Mouse (Mus musculus) liver, embryonic 14.5 days (tissue): ENCODE results near the gene Mfsd2a. TPM values are rescaled to one million over a fixed set of nuclear protein-coding genes. Genes with fewer than 3 reads are reported as not detected.

Source experiments
- ATAC-seq: fragments of 200-750 bp; cut with Nextera tagmentation; 2 replicates; pipeline ENCODE4 v1.8.0; 2017; ENCODE audit warnings: moderate number of reproducible peaks, mild to moderate bottlenecking, moderate library complexity; ENCODE audit not compliant: insufficient read depth
- DNase-seq, 3 experiments: peaks; one replicate each; pipeline ENCODE4 v3.0.0-alpha.2; 2012 to 2013; ENCODE audit warnings: low read depth in 3 of 3, low spot score in 3 of 3
- H3K27ac ChIP-seq: fragments of 300-500 bp; sonication (generic); 2 replicates; pipeline ENCODE4 v1.5.1; 2014; ENCODE audit warnings: moderate library complexity, mild to moderate bottlenecking, control low read depth, inconsistent platforms
- H3K27me3 ChIP-seq: fragments of 300-500 bp; sonication (generic); 2 replicates; pipeline ENCODE4 v1.6.1; 2014; ENCODE audit warnings: mild to moderate bottlenecking, low read length, moderate library complexity; ENCODE audit not compliant: control insufficient read depth, insufficient read depth
- H3K36me3 ChIP-seq: fragments of 300-500 bp; sonication (generic); replicated peaks from 2 replicates; pipeline ENCODE4 v1.6.1; 2014; ENCODE audit warnings: low read depth; ENCODE audit not compliant: control insufficient read depth, insufficient read depth
- H3K4me1 ChIP-seq, 2 experiments: fragments of 200-500 bp in 1 of 2; fragments of 300-500 bp in 1 of 2; sonication (generic) in 1 of 2; replicated peaks; 2 replicates each; pipeline ENCODE4 v1.6.1; 2012 to 2014; ENCODE audit warnings: antibody characterized with exemption in 1 of 2, inconsistent platforms in 1 of 2, low read length in 1 of 2; ENCODE audit not compliant: control insufficient read depth in 2 of 2, insufficient read depth in 2 of 2
- H3K4me2 ChIP-seq: fragments of 300-500 bp; sonication (generic); 2 replicates; pipeline ENCODE4 v1.6.1; 2014; ENCODE audit warnings: low read depth, mild to moderate bottlenecking, control low read depth, moderate library complexity
- H3K4me3 ChIP-seq, 2 experiments: fragments of 200-500 bp in 1 of 2; fragments of 300-500 bp in 1 of 2; sonication (generic) in 1 of 2; 2 replicates each; pipeline ENCODE4 v1.5.1; 2012 to 2014; ENCODE audit warnings: low read depth in 2 of 2, low read length in 2 of 2, mild to moderate bottlenecking in 2 of 2, control low read depth in 1 of 2, inconsistent platforms in 1 of 2, moderate library complexity in 1 of 2; ENCODE audit not compliant: insufficient read depth in 1 of 2
- H3K9ac ChIP-seq: fragments of 300-500 bp; sonication (generic); replicated peaks from 2 replicates; pipeline ENCODE4 v1.6.1; 2014; ENCODE audit warnings: mild to moderate bottlenecking, control low read depth, moderate library complexity
- H3K9me3 ChIP-seq: fragments of 300-500 bp; sonication (generic); 2 replicates; pipeline ENCODE4 v1.6.1; 2016; ENCODE audit warnings: low read length, mixed read lengths; ENCODE audit not compliant: control insufficient read depth
- CTCF ChIP-seq: IDR thresholded peaks from 2 replicates; pipeline ENCODE4 v1.5.1; 2016; ENCODE audit warnings: antibody characterized with exemption, low read depth, control low read depth
- EP300 ChIP-seq: IDR thresholded peaks from 2 replicates; pipeline ENCODE4 v1.6.1; 2016; ENCODE audit warnings: antibody characterized with exemption, low read depth
- WGBS: fragments of 180-500 bp; shearing (Covaris S2); extraction: QIAGEN DNeasy Blood & Tissue Kit; methylation state at CpG from one replicate; pipeline ENCODE4 v1.1.7; 2014; ENCODE audit not compliant: insufficient replicate concordance; 5-methylcytosine and 5-hydroxymethylcytosine counted together
- polyA plus RNA-seq, 2 experiments: library from polyadenylated mRNA; depleted of rRNA in 1 of 2; stranded (reverse) in 1 of 2; unstranded in 1 of 2; fragments of >200 nt; fragmentation: Nextera tagmentation in 1 of 2; extraction: Ambion mirVana in 1 of 2; gene quantifications; 2 replicates each; pipeline versions ENCODE4 v1.2.1 to v1.2.3; 2012 to 2014

The Mfsd2a gene
- polyA plus RNA-seq, 2 experiments = 0.03 to 0.22 TPM

DNA sequence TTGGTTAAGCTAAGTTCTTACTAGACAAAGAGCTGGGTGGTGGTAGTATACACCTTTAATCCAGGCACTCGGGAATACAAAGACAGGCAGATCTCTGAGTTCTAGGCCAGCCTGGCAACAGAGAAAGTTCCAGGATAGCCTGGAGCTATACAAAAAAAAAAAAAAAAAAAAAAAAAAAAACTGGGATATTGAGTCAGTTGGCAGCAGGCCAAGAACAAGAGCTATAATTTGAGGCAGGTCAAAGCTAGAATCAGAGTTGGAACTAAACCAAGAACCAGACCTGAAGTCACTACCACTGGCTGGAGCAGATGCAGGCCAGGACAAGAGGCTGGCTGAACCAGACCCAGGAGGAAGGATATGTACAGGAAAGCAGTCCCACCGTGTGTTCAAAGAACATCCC lies 19.7 kb upstream of the Mfsd2a start:
- H3K4me3 ChIP-seq = no peak overlapping the region
- no peak overlapping the region for H3K4me2 ChIP-seq
- no peaks in the 10 kb centered on the region for H3K36me3 ChIP-seq
- H3K27ac ChIP-seq = no peak overlapping the region
- no peaks in the 10 kb centered on the region; a peak in 1 of 4 replicates for H3K4me1 ChIP-seq
- H3K27me3 ChIP-seq = peaks cover 8% of the 10 kb centered on the region; the same call in 1 of the 2 replicates
- no peak overlapping the region for H3K9ac ChIP-seq
- no peaks in the 10 kb centered on the region for H3K9me3 ChIP-seq
- no peak for TF ChIP-seq EP300
- no peak for TF ChIP-seq CTCF
- 48% methylated on average over 2 of the region's 2 CpGs for WGBS
- no peak for DNase-seq
- no peak for ATAC-seq

DNA sequence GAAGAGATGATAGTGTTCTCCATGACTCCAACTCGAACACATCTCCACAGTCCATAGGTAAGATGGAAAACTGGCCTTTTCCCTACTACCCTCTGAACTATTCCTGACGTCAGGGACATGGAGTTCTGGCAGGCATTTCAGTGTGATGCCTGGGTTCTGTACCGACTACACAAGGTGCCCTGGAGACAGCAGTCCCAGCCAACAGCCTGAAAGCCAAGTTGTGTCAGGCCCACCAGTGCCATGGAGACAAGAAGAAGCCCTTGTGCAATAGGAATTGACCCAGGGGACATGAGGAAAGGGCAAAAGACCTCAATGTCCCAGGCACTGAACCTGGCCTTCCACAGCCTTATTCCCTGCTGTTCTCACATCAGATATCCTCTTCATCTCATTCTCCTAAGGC lies 18.8 kb upstream of the Mfsd2a start:
- Histone ChIP-seq H3K27ac (no peak overlapping the region), H3K27me3 (peaks cover 8% of the 10 kb centered on the region; the same call in 1 of the 2 replicates), H3K4me2 (no peak overlapping the region), H3K9ac (no peak overlapping the region), H3K9me3 (no peaks in the 10 kb centered on the region), H3K4me1 (no peaks in the 10 kb centered on the region; a peak in 1 of 4 replicates), H3K4me3 (no peak overlapping the region), H3K36me3 (no peaks in the 10 kb centered on the region)
- ATAC-seq (no peak), DNase-seq (no peak)
- 56% methylated on average over 3 of the region's 3 CpGs for WGBS
- TF ChIP-seq EP300 (no peak), CTCF (no peak)

DNA sequence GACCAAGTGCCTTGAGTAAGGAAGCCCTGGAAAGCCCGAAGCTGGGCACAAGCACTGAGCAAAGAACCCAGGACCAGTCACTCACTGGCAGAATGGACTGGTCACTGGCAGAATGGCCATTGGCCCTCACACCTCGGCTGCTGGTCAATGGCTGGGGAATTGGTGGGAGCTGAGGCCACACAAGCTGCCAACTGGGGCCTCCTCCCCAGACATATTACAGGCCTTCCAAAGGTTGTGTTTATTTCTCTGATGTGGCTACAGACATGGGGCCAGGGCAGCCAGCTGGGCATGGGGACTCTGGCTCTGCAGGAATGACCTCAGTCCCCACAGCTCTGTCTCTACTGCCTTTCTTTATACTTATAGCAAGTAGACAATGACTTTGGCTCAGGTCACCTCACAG lies 17.9 kb upstream of the Mfsd2a start:
- Histone ChIP-seq H3K27me3 (peaks cover 3% of the 10 kb centered on the region; the same call in 1 of the 2 replicates), H3K4me2 (no peak overlapping the region), H3K9ac (no peak overlapping the region), H3K9me3 (no peaks in the 10 kb centered on the region), H3K4me1 (no peaks in the 10 kb centered on the region; a peak in 1 of 4 replicates), H3K27ac (no peak overlapping the region), H3K36me3 (no peaks in the 10 kb centered on the region), H3K4me3 (no peak overlapping the region)
- 58% methylated on average over 2 of the region's 2 CpGs for WGBS
- ATAC-seq (no peak), DNase-seq (no peak)
- TF ChIP-seq CTCF (no peak), EP300 (no peak)

- H3K4me1 ChIP-seq = no peaks in the 10 kb centered on the region; a peak in 1 of 4 replicates
- no peak overlapping the region for H3K4me2 ChIP-seq
- ATAC-seq (no peak), DNase-seq (no peak)
- no peak overlapping the region for H3K27ac ChIP-seq
- H3K36me3 ChIP-seq = no peaks in the 10 kb centered on the region
- no peak overlapping the region for H3K9ac ChIP-seq
- no peaks in the 10 kb centered on the region for H3K27me3 ChIP-seq
- no peak overlapping the region for H3K4me3 ChIP-seq
- 54% methylated on average over 4 of the region's 4 CpGs for WGBS
- TF ChIP-seq EP300 = no peak
- TF ChIP-seq CTCF = no peak
- H3K9me3 ChIP-seq = no peaks in the 10 kb centered on the region
Observed at GRCm38 (mm10) chr4:122976885-122977284, 15.9 kb upstream of the Mfsd2a start.

DNA sequence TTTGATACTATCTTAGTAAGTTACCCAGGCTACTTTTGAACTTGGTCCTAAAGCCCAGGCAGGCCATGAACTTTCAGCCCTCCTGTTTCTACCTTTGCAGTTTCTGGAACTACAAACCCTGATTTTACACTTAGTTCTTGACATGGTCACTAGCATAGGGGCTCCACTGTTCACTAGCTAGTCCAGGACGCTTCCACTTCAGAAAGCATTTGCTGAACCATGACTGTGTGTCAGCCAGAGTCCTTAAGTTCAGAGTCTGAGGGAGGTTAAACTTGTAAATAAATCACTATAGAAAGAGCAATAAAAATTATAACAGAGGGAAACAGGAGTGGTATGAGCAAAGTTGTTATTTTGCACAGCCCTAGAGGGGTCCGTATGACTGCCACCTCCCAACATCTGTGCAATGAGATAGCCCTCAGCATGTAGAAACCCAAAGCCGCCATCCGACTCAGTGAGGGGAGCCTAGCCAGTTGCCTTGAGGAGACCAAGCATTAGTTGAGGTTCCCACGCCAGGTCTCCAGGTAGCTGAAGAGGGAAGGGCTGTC lies 14.1 kb upstream of the Mfsd2a start:
- no peak for DNase-seq
- no peaks in the 10 kb centered on the region for H3K36me3 ChIP-seq
- no peak overlapping the region for H3K4me3 ChIP-seq
- no peak for ATAC-seq
- no peaks in the 10 kb centered on the region for H3K27me3 ChIP-seq
- TF ChIP-seq CTCF (no peak), EP300 (no peak)
- no peak overlapping the region for H3K4me2 ChIP-seq
- H3K4me1 ChIP-seq = no peaks in the 10 kb centered on the region
- H3K9ac ChIP-seq = no peak overlapping the region
- H3K27ac ChIP-seq = no peak overlapping the region
- 72% methylated on average over 5 of the region's 5 CpGs for WGBS
- no peaks in the 10 kb centered on the region for H3K9me3 ChIP-seq
